In genomic region chr19:18637954-18638353, GRCm38 (mm10) we compare ENCODE assay signal across 1 mouse cellular context.
TF ChIP-seq lines count a peak whose summit lies in the region.

No protein-coding gene starts in this region.

TF ChIP-seq in MEL, 35 proteins besides CTCF, POLR2A, EP300 and RAD21 (continued from another document):
- TF ChIP-seq BHLHE40 (IDR thresholded peaks at IDR 0.05; ENCODE audit: borderline replicate concordance, low read depth, low read length) (peak; percentile 87), MXI1 (IDR thresholded peaks at IDR 0.05; ENCODE audit: low read depth, low read length) (peak; percentile 75), MAFK (IDR thresholded peaks at IDR 0.05; ENCODE audit: borderline replicate concordance, low read depth, low read length) (no peak), ZKSCAN1 (IDR thresholded peaks at IDR 0.05; ENCODE audit: low read depth, low read length) (no peak), SIN3A (IDR thresholded peaks at IDR 0.05; ENCODE audit: low read length) (peak; percentile 52; the same call in 1 of the 2 replicates), TCF12 (IDR thresholded peaks at IDR 0.05; ENCODE audit: low read depth, low read length) (no peak), MAX (IDR thresholded peaks at IDR 0.05; ENCODE audit: low read length) (peak; percentile 85), UBTF (IDR thresholded peaks at IDR 0.05; ENCODE audit: borderline replicate concordance, insufficient read depth, low read depth, low read length) (no peak), HCFC1 (IDR thresholded peaks at IDR 0.05; ENCODE audit: low read depth, low read length) (no peak), CHD1 (IDR thresholded peaks at IDR 0.05; ENCODE audit: low read depth, low read length) (no peak), MEF2A (IDR thresholded peaks at IDR 0.05; ENCODE audit: extremely low read depth, insufficient replicate concordance, low read depth, low read length, poor library complexity, severe bottlenecking) (no peak), ZMIZ1 (IDR thresholded peaks at IDR 0.05; ENCODE audit: low read depth, low read length) (no peak), POLR2AphosphoS5 (IDR thresholded peaks at IDR 0.05; ENCODE audit: borderline replicate concordance, low read depth, low read length) (no peak), ELF1 (IDR thresholded peaks at IDR 0.05; ENCODE audit: low read depth, low read length) (no peak), SMC3 (IDR thresholded peaks at IDR 0.05; ENCODE audit: low read depth, low read length) (no peak), ZC3H11A (IDR thresholded peaks at IDR 0.05; ENCODE audit: low read depth, low read length) (no peak), ETS1 (IDR thresholded peaks at IDR 0.05; ENCODE audit: low read depth, low read length) (peak; percentile 49; the same call in 1 of the 2 replicates), MAZ (IDR thresholded peaks at IDR 0.05; ENCODE audit: low read depth, low read length) (no peak), GATA1 (IDR thresholded peaks at IDR 0.05; ENCODE audit: low read depth, low read length) (0 out of 2 replicates have a peak, but pooled peaks have one; percentile 16), CHD2 (IDR thresholded peaks at IDR 0.05; ENCODE audit: low read length) (no peak), MYC (IDR thresholded peaks at IDR 0.05; ENCODE audit: low read depth, low read length) (peak; percentile 91), GABPA (IDR thresholded peaks at IDR 0.05; ENCODE audit: low read depth, low read length) (no peak), USF1 (IDR thresholded peaks at IDR 0.05; ENCODE audit: low read depth, low read length) (peak; percentile 72), TBP (IDR thresholded peaks at IDR 0.05; ENCODE audit: low read depth, low read length) (no peak), NELFE (IDR thresholded peaks at IDR 0.05; ENCODE audit: low read depth, low read length) (no peak), MYB (IDR thresholded peaks at IDR 0.05; ENCODE audit: low read depth, low read length) (no peak), TAL1 (IDR thresholded peaks at IDR 0.05; ENCODE audit: low read length) (no peak), POLR2AphosphoS2 (IDR thresholded peaks at IDR 0.05; ENCODE audit: low read length) (no peak), ZNF384 (IDR thresholded peaks at IDR 0.05; ENCODE audit: low read depth, low read length) (no peak)
TF ChIP-seq in MEL: peak in this region for 8.
